Mouse (Mus musculus): ENCODE data around the gene Gm20696.

Gene Gm20696

GRCm38 (mm10) chr6:99275381-99276296, 391.0 kb downstream of the Gm20696 start:
- in situ Hi-C loops (cut with MboI, MseI): loop anchor here in 1 of 2 experiments (25.0 kb wide), 1 partner anchor 513 kb away; no protein-coding TSS in a partner anchor

- in situ Hi-C loops (cut with MboI, MseI): loop anchor here (5.0 to 25.0 kb wide), 2 partner anchors 248 to 512 kb away; partner anchors contain the start of gene Foxp1 (in 1 of the 2)
Measured at GRCm38 (mm10) chr6:99274667-99275066, 391.9 kb downstream of the Gm20696 start.

DNA sequence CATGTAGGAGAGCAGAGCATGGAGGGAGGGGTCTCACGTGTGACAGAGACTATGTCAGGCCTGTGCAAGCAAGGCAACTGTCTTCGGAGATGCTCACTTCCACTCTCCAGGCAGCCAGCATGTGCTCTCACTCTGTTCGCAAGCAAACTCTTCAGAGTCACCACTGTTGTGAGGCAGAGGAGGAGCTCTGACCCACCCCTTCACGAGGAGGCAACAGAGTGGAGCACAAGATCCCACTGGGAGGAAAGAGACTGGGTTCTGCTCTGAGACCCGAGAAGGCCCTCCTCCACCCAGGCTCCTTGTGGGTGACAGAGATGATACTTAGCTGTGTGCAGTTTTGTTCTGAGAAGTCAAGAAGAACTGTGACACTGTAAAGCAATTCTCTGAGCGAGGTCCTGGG, 392.4 kb downstream of the Gm20696 start:
- in situ Hi-C loops (cut with MboI, MseI): loop anchor here in 1 of 2 experiments (5.0 kb wide), 1 partner anchor 248 kb away; the partner anchor contains the start of gene Foxp1

DNA sequence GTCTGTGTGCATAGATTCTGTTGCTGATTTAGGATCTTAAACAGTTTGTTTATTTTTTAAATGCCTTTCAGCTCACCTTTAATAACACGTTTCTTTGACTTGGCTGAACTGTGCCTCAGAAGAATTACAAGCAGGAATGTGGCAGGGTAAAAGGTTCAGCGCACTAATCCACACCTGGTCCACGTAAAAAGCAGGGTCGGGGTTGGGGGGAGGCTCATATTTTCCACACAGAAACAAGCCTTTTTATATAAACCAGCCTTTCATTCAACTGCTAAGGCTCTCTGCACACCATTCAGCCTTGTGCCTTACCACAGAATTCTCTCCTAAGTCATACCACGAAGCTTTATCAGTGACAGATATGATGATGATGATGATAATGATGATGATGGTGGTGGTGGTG, 393.4 kb downstream of the Gm20696 start:
- in situ Hi-C loops (cut with MboI, MseI): loop anchor here in 1 of 2 experiments (5.0 kb wide), 1 partner anchor 249 kb away; the partner anchor contains the start of gene Foxp1

DNA sequence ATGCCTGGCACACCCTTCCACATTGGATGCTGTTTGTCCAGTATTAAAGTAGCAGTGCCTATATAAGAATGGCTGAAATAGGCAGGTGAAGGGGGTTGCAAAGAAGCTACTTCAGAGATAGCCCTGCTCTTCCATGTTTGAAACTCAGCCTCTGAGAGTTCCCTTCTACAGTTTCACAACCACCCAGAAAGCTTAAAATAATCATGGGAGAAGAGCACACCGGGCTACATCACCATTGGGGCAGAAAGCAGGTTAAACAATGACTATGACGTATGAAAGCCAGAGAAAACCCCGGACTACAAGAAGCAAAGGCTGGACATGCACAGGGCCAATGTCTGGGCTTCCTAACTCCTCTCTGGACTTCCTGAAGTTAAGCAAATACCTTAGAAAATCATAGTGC, 394.4 kb downstream of the Gm20696 start:
- in situ Hi-C loops (cut with MboI, MseI): loop anchor here in 1 of 2 experiments (5.0 kb wide), 1 partner anchor 250 kb away; the partner anchor contains the start of gene Foxp1

DNA sequence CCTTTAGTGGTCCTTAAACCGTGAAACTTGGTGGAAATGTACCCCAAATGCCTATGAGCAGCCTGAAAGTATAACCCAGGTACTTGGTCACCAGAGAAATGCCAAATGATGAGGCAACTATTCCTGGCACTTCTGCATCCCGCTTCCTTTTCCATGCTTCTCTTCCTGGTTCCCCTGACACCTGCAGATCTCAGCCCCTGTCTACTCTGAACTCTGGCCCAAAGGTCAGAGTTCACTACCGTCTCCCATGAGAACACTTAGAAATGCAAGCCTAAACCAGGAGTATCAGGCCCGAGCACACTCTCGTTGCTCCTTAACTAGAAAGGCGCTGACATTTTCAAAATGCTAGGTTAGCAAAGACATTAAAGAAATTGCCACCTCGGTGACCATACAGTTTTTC, 394.9 kb downstream of the Gm20696 start:
- in situ Hi-C loops (cut with MboI, MseI): loop anchor here in 1 of 2 experiments (5.0 kb wide), 1 partner anchor 251 kb away; the partner anchor contains the start of gene Foxp1

GRCm38 (mm10) chr6:99269921-99270320, 396.7 kb downstream of the Gm20696 start:
- in situ Hi-C loops (cut with MboI, MseI): loop anchor here (5.0 to 10.0 kb wide), 2 partner anchors 252 to 1305 kb away; partner anchors contain the start of gene Foxp1 (in 1 of the 2)

- in situ Hi-C loops (cut with MboI, MseI): loop anchor here in 1 of 2 experiments (10.0 kb wide), 1 partner anchor 1304 kb away; no protein-coding TSS in a partner anchor
Measured at GRCm38 (mm10) chr6:99268171-99269061, 398.2 kb downstream of the Gm20696 start.

- in situ Hi-C loops (cut with MboI, MseI): loop anchor here in 1 of 2 experiments (10.0 kb wide), 1 partner anchor 1301 kb away; no protein-coding TSS in a partner anchor
Measured at GRCm38 (mm10) chr6:99265945-99266656, 400.5 kb downstream of the Gm20696 start.

- in situ Hi-C loops (cut with MboI, MseI): loop anchor here in 1 of 2 experiments (10.0 kb wide), 1 partner anchor 1300 kb away; no protein-coding TSS in a partner anchor
Measured at GRCm38 (mm10) chr6:99265173-99265572, 401.4 kb downstream of the Gm20696 start.

- in situ Hi-C loops (cut with MboI, MseI): loop anchor here in 1 of 2 experiments (10.0 kb wide), 1 partner anchor 1300 kb away; no protein-coding TSS in a partner anchor
Measured at GRCm38 (mm10) chr6:99264192-99265093, 402.2 kb downstream of the Gm20696 start.

GRCm38 (mm10) chr6:99263886-99264185, 402.8 kb downstream of the Gm20696 start:
- in situ Hi-C loops (cut with MboI, MseI): loop anchor here in 1 of 2 experiments (10.0 kb wide), 1 partner anchor 1299 kb away; no protein-coding TSS in a partner anchor

DNA sequence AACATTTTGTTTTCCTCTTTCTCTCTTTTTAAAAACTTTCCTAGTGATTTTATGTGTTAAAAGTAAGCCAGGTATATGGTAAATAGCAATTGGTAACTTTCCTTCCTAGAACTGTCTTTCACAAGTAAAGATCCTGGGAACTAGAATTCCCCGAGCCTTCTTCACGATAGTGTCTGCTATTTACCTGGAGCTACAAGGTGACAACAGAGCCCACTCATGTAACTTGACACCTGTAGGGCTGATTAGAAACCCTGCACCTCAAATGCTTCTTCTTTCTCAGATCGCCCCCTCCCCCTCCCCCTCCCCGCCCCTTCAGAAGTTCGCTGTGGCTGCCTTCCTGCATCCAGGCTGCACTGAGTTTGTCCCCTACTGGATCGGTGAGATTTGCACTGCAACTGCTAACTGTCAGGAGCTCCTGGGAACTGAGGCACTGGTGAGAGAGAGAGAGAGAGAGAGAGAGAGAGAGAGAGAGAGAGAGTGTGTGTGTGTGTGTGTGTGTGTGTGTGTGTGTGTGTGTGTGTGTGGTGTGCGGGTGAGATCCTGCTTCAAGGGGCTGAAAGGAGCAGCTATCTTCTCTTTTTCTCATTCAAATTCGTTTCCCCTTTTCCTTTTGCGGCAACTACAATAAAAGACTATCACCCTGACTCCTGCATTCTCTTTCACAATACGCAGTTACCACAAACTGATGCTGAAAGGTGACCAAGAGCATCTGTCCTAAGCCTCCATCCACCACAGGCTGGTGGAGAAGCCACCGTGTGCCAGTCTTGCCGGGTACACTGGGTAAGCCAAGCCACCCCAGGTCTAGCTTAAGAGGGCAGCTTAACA, 403.3 kb downstream of the Gm20696 start:
- in situ Hi-C loops (cut with MboI, MseI): loop anchor here in 1 of 2 experiments (10.0 kb wide), 1 partner anchor 1298 kb away; no protein-coding TSS in a partner anchor

DNA sequence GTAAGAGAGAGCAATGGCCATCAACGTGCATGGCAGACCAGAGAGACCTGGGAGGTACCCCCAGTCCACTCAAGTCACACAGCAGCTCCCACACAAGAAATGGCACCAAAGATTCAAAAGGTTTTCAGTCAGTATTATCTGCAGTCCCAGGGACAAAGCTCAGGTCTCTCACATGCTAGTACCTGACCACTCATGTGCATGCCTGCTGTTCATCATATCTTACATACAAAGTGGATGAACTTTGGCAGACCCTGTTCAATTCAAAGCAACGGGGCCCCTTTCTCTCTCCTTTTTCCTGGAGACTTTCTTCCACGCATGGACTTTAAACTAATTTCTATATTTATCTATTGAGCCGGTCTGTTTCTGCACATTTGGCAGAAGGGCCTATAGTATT, 404.9 kb downstream of the Gm20696 start:
- in situ Hi-C loops (cut with MboI, MseI): loop anchor here in 1 of 2 experiments (10.0 kb wide), 1 partner anchor 1297 kb away; no protein-coding TSS in a partner anchor

- in situ Hi-C loops (cut with MboI, MseI): loop anchor here in 1 of 2 experiments (10.0 kb wide), 1 partner anchor 1296 kb away; no protein-coding TSS in a partner anchor
Measured at GRCm38 (mm10) chr6:99260941-99261736, 405.5 kb downstream of the Gm20696 start.

DNA sequence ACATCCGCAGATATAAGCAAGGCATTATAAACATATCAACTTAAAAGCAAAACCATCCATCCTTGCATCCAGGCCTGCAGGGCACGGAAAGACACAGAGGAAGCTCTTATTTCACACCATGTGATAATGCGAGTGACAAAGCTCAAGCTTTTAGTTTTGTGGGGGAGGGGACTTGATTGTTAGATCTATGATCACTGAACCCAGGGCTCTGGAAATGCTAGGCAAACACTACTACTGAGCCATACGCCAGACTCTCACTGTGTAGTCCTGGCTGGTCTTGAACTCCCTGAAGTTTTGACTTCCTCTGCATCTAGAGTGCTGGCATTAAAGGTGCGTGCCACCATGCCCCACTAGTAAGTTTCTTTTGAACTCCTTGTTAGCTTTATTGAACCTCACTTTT, 408.3 kb downstream of the Gm20696 start:
- in situ Hi-C loops (cut with MboI, MseI): loop anchor here (5.0 to 10.0 kb wide), 2 partner anchors 49 to 204 kb away; no protein-coding TSS in a partner anchor

GRCm38 (mm10) chr6:99257676-99258075, 408.9 kb downstream of the Gm20696 start:
- in situ Hi-C loops (cut with MboI, MseI): loop anchor here (5.0 to 10.0 kb wide), 2 partner anchors 50 to 203 kb away; no protein-coding TSS in a partner anchor

Measured in T-helper 17 cell (primary cell).